Mouse (Mus musculus) limb, embryonic 13.5 days (tissue): Measurements from ENCODE around the gene Trpc4ap. TPM values are rescaled to one million over a fixed set of nuclear protein-coding genes. Genes with fewer than 3 reads are reported as not detected.
"Not testable (repeated sequence)": the region's sequence is repeated elsewhere in the genome, so short reads cannot be mapped to it uniquely, and the experiment has no call there.

Source experiments
- ATAC-seq: fragments of 200-750 bp; cut with Nextera tagmentation; 2 replicates; pipeline ENCODE4 v1.8.0; 2017; ENCODE audit warnings: low read depth, moderate number of reproducible peaks, moderate TSS enrichment; ENCODE audit not compliant: low FRiP score
- H3K27ac ChIP-seq: fragments of 300-500 bp; sonication (generic); 2 replicates; pipeline ENCODE4 v1.5.1; 2015; ENCODE audit warnings: inconsistent platforms, mild to moderate bottlenecking, moderate library complexity
- H3K27me3 ChIP-seq: fragments of 300-500 bp; sonication (generic); 2 replicates; pipeline ENCODE4 v1.6.1; 2015; ENCODE audit warnings: mild to moderate bottlenecking, inconsistent platforms
- H3K36me3 ChIP-seq: fragments of 300-500 bp; sonication (generic); 2 replicates; pipeline ENCODE4 v1.6.1; 2015; ENCODE audit warnings: inconsistent platforms, mild to moderate bottlenecking, moderate library complexity
- H3K4me1 ChIP-seq: fragments of 300-500 bp; sonication (generic); 2 replicates; pipeline ENCODE4 v1.6.1; 2015; ENCODE audit warnings: inconsistent platforms
- H3K4me2 ChIP-seq: fragments of 300-500 bp; sonication (generic); replicated peaks from 2 replicates; pipeline ENCODE4 v1.6.1; 2015; ENCODE audit warnings: inconsistent platforms, mild to moderate bottlenecking, moderate library complexity
- H3K4me3 ChIP-seq: fragments of 300-500 bp; sonication (generic); 2 replicates; pipeline ENCODE4 v1.5.1; 2015; ENCODE audit warnings: moderate library complexity, mild to moderate bottlenecking, inconsistent platforms
- H3K9ac ChIP-seq: fragments of 300-500 bp; sonication (generic); 2 replicates; pipeline ENCODE4 v1.6.1; 2015; ENCODE audit warnings: mild to moderate bottlenecking, inconsistent platforms
- H3K9me3 ChIP-seq: fragments of 300-500 bp; sonication (generic); 2 replicates; pipeline ENCODE4 v1.6.1; 2016; ENCODE audit warnings: inconsistent platforms
- WGBS: fragments of 180-500 bp; shearing (Covaris S2); methylation state at CpG from one replicate; pipeline ENCODE4 v1.1.7; 2015; 5-methylcytosine and 5-hydroxymethylcytosine counted together
- polyA plus RNA-seq: library from polyadenylated mRNA; unstranded; fragments of >200 nt; fragmentation: Nextera tagmentation; extraction: Ambion mirVana; gene quantifications from 2 replicates; pipeline ENCODE4 v1.2.1, GENCODE M21; 2015

Trpc4ap gene
- polyA plus RNA-seq, 1 experiment from 2014 or later = 160 TPM

DNA sequence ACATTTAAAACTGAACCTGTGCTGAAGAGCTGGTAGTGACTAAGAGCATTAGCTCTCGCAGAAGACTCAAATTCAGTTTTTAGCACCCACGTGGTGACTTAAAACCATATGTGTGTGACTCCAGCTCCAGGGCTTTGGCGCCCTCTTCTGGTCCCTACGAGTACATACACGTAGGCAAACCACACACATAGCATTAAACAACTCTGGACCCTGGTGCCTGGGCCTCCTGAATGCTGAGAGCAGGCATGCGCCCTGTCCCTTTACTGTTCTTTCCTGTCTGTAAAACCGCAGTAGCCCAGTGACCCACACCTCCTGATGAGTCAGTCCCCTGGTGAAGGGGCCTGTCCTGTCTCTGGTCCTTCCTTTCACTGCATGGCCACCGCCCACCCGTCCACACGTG, 67.5 kb downstream of the Trpc4ap start:
- H3K4me2 ChIP-seq = no peak overlapping the region
- peaks cover 6% of the 10 kb centered on the region; the same call in 1 of the 2 replicates for H3K9me3 ChIP-seq
- no peak overlapping the region for H3K27ac ChIP-seq
- no peak for ATAC-seq
- no peak overlapping the region for H3K4me3 ChIP-seq
- H3K27me3 ChIP-seq = peaks cover 72% of the 10 kb centered on the region
- H3K9ac ChIP-seq = no peak overlapping the region
- no peaks in the 10 kb centered on the region for H3K36me3 ChIP-seq
- peaks cover 10% of the 10 kb centered on the region for H3K4me1 ChIP-seq
- WGBS = 36% methylated on average over 10 of the region's 10 CpGs

- no peak for ATAC-seq
- Histone ChIP-seq H3K9ac (no peak overlapping the region), H3K4me3 (no peak overlapping the region), H3K4me1 (peaks cover 10% of the 10 kb centered on the region), H3K36me3 (no peaks in the 10 kb centered on the region), H3K27ac (no peak overlapping the region), H3K27me3 (peaks cover 64% of the 10 kb centered on the region), H3K4me2 (no peak overlapping the region), H3K9me3 (peaks cover 6% of the 10 kb centered on the region; the same call in 1 of the 2 replicates)
- WGBS = 89% methylated on average over 6 of the region's 6 CpGs
Observed at GRCm38 (mm10) chr2:155623996-155624395, 68.2 kb downstream of the Trpc4ap start.

- Histone ChIP-seq H3K9ac (no peak overlapping the region), H3K27me3 (peaks cover 52% of the 10 kb centered on the region), H3K9me3 (peaks cover 6% of the 10 kb centered on the region; the same call in 1 of the 2 replicates), H3K4me1 (0 out of 2 replicates have a peak, but pooled peaks cover 7% of the 10 kb centered on the region), H3K36me3 (no peaks in the 10 kb centered on the region), H3K4me2 (no peak overlapping the region), H3K4me3 (no peak overlapping the region), H3K27ac (no peak overlapping the region)
- ATAC-seq = no peak
- 29% methylated on average over 11 of the region's 11 CpGs for WGBS
Observed at GRCm38 (mm10) chr2:155622606-155623005, 69.6 kb downstream of the Trpc4ap start.

DNA sequence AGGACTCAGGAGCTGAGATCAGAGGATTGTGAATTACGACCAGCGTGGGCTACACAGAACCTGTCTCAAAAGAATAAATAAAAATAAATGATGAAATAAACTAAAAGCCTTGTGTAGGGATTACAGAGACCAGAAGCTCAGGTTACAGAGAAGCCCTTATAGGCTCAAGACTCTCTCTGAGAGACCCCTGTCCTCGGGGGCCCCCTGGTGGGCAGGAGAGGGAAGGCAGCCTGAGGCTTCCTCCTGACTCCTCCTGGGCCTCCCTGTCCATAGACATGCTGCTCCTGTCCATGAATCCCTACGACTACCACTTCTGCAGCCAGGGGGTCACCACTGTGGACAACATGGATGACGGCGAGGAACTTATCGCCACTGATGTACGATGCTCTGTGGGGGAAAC, 72.4 kb downstream of the Trpc4ap start:
- no peaks in the 10 kb centered on the region for H3K36me3 ChIP-seq
- peak; percentile 52; the same call in 1 of the 2 replicates for ATAC-seq
- no peak overlapping the region for H3K4me2 ChIP-seq
- 23% methylated on average over 8 of the region's 8 CpGs for WGBS
- peaks cover 5% of the 10 kb centered on the region; the same call in 1 of the 2 replicates for H3K9me3 ChIP-seq
- H3K27me3 ChIP-seq = peaks cover 27% of the 10 kb centered on the region
- H3K4me1 ChIP-seq = 0 out of 2 replicates have a peak, but pooled peaks cover 7% of the 10 kb centered on the region
- H3K9ac ChIP-seq = no peak overlapping the region
- no peak overlapping the region for H3K4me3 ChIP-seq
- H3K27ac ChIP-seq = no peak overlapping the region

DNA sequence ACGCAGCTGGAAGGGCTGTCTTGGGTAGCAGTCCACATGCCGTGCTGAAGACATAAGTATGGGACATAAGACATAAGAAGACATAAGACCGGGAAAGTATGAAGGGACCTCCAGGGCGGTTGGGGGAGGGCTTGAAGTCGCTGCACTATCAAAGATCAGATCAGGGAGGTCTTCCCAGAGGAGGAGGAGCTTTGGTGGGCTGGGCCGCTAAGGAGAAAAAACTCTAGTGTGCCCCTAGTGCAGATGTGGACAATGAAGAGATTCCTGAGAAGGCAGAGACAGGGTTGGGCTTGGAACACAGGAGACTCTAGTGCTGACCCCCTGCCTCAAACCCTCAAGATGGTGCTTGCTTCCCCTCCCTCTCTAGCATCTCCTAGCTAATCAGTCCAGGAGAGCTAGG, 75.2 kb downstream of the Trpc4ap start:
- ATAC-seq = no peak
- 56% methylated on average over 6 of the region's 6 CpGs for WGBS
- no peak overlapping the region for H3K27ac ChIP-seq
- no peaks in the 10 kb centered on the region for H3K36me3 ChIP-seq
- peaks cover 26% of the 10 kb centered on the region for H3K27me3 ChIP-seq
- no peak overlapping the region for H3K9ac ChIP-seq
- H3K4me1 ChIP-seq = peaks cover 16% of the 10 kb centered on the region
- H3K4me2 ChIP-seq = no peak overlapping the region
- no peaks in the 10 kb centered on the region for H3K9me3 ChIP-seq
- H3K4me3 ChIP-seq = no peak overlapping the region

DNA sequence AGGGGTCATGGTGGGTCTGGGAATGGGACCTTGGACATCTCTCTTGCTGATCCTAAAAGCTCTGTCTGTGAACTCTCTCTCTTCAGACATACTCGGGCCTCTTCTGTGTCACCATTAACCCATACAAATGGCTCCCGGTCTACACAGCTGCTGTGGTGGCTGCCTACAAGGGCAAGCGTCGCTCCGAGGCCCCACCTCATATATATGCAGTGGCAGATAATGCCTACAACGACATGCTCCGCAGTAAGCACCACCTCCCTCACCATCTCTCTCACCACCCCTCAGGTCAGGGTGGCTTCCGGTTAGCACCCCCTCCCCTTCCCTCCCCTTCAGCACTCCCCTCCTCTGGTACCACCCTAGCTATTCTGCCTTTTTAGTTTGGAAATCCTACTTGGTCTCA, 78.2 kb downstream of the Trpc4ap start:
- Histone ChIP-seq H3K4me2 (peak overlapping the region; percentile 63), H3K4me3 (peak overlapping the region; percentile 37)

GRCm38 (mm10) chr2:155613326-155613755, 78.8 kb downstream of the Trpc4ap start:
- WGBS = 3% methylated on average over 20 of the region's 20 CpGs
- Histone ChIP-seq H3K4me3 (peak overlapping the region; percentile 37), H3K4me2 (peak overlapping the region; percentile 63), H3K27ac (no peak overlapping the region), H3K4me1 (peaks cover 9% of the 10 kb centered on the region), H3K27me3 (peaks cover 18% of the 10 kb centered on the region), H3K36me3 (no peaks in the 10 kb centered on the region), H3K9me3 (no peaks in the 10 kb centered on the region), H3K9ac (peak overlapping the region; percentile 46; the same call in 1 of the 2 replicates)
- ATAC-seq = peak; percentile 88

More for the DNA sequence above, 78.2 kb downstream of the Trpc4ap start:
- H3K9me3 ChIP-seq = no peaks in the 10 kb centered on the region
- no peaks in the 10 kb centered on the region for H3K36me3 ChIP-seq
- peaks cover 18% of the 10 kb centered on the region for H3K27me3 ChIP-seq
- 62% methylated on average over 8 of the region's 8 CpGs for WGBS
- no peak overlapping the region for H3K9ac ChIP-seq
- H3K4me1 ChIP-seq = peaks cover 9% of the 10 kb centered on the region
- no peak overlapping the region for H3K27ac ChIP-seq
- no peak for ATAC-seq

DNA sequence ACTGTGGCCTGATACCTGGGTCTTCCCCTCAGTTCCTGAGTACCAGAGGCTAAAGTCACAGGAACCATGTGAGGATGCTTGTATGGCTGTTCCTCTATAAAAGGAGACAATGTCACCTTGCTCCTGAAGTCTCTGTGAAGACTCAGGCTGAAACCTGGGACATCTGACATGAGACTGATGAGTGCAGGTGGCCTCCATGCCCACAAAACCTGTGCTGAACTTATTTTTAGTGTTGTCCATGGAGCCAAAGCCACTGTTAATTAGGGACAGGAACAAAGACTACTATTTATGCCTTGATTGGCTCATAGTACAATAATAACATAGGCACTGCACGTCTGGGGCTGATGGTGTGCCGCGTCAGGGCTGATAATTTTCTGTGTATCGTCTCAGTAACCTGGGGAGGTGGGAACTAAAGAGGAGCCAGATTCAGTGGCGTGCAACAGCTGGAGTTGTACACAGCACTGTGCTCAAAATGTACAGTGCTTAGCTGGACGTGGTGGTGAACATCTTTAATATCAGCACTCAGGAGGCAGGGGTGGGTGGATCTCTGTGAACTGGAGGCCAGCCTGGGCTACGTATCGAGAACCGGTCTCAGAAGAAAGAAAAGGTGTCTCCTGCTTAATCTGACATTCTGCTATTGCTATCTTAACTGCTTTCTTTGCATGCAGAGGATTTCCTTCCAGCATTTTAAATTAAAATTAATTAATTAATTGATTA, 80.2 kb downstream of the Trpc4ap start:
- H3K9me3 ChIP-seq = no peaks in the 10 kb centered on the region
- H3K9ac ChIP-seq = no peak overlapping the region
- WGBS = 77% methylated on average over 9 of the region's 9 CpGs
- H3K4me2 ChIP-seq = no peak overlapping the region
- H3K27me3 ChIP-seq = peaks cover 14% of the 10 kb centered on the region
- no peak overlapping the region for H3K27ac ChIP-seq
- H3K4me1 ChIP-seq = peaks cover 9% of the 10 kb centered on the region
- H3K36me3 ChIP-seq = no peaks in the 10 kb centered on the region
- no peak for ATAC-seq
- no peak overlapping the region for H3K4me3 ChIP-seq

DNA sequence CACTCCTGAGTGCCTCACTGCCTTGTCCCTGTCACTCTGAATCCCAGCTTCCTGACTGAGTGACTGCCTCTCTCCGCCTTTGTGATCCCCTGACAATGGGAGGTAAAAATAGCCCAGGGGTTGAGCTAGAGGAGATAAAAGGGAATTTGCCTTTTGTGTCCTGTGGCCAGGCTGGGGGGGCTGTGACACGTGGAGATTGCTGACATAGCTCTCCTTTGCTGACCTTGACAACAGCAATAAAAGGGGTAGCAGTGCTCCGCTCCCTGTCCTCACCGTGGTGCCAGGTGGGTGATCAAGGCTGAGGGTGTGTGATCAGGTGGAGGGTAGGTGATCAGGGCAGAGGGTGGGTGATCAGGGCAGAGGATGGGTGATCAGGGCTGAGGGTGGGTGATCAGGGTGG, 81.2 kb downstream of the Trpc4ap start, which contains the start of gene Myh7b:
TSS of gene Myh7b (plus strand) at position 235 of the 400 bp plus-strand sequence.
- ATAC-seq = no peak
- no peak within 1 kb of the TSS for H3K27ac ChIP-seq
- no peaks in the 10 kb centered on the region for H3K9me3 ChIP-seq
- H3K4me3 ChIP-seq = no peak within 1 kb of the TSS
- no peak within 1 kb of the TSS for H3K9ac ChIP-seq
- peaks cover 14% of the 10 kb centered on the region for H3K27me3 ChIP-seq
- 43% methylated on average over 4 of the region's 4 CpGs for WGBS
- H3K4me1 ChIP-seq = peaks cover 9% of the 10 kb centered on the region
- H3K4me2 ChIP-seq = no peak within 1 kb of the TSS
- no peaks in the 10 kb centered on the region for H3K36me3 ChIP-seq

DNA sequence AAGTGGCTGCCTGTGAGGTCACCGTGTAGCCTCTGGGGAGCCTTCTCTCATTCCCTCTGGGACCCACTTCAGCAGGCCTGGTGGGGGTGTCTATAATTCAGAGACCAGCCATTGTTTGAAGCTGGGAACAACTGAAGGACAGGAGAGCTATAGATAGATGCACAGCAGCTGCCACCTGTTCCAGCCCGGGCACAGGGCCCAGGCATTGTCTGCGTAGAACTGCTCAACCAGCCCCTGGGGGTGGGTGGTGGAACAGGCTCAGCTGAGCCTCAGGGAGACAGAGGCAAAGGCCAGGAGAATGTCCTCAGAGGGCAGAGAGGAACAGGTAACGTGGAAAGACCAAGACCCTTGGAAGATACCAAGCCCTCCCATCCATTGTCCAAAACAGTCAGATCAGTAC, 85.8 kb downstream of the Trpc4ap start:
- Histone ChIP-seq H3K27ac (no peak overlapping the region), H3K4me2 (no peak overlapping the region), H3K4me3 (no peak overlapping the region), H3K36me3 (no peaks in the 10 kb centered on the region), H3K9ac (no peak overlapping the region), H3K9me3 (no peaks in the 10 kb centered on the region), H3K27me3 (no peaks in the 10 kb centered on the region; the same call in 1 of the 2 replicates), H3K4me1 (peaks cover 6% of the 10 kb centered on the region)
- ATAC-seq = peak; percentile 46; the same call in 1 of the 2 replicates
- 85% methylated on average over 4 of the region's 4 CpGs for WGBS

- not testable (repeated sequence) for H3K27me3 ChIP-seq, ATAC-seq, H3K9ac ChIP-seq, H3K4me2 ChIP-seq, H3K4me3 ChIP-seq, H3K36me3 ChIP-seq, H3K9me3 ChIP-seq, H3K4me1 ChIP-seq, H3K27ac ChIP-seq
- 67% methylated on average over 4 of the region's 4 CpGs for WGBS
Observed at GRCm38 (mm10) chr2:155605236-155605589, 87.0 kb downstream of the Trpc4ap start.

- H3K9ac ChIP-seq = 0 out of 2 replicates have a peak overlapping the region, but pooled peaks have one; percentile 31
- no peak overlapping the region for H3K4me3 ChIP-seq
- no peaks in the 10 kb centered on the region for H3K9me3 ChIP-seq
- 32% methylated on average over 10 of the region's 10 CpGs for WGBS
- no peaks in the 10 kb centered on the region for H3K36me3 ChIP-seq
- H3K27ac ChIP-seq = no peak overlapping the region
- no peak overlapping the region for H3K4me2 ChIP-seq
- no peaks in the 10 kb centered on the region for H3K27me3 ChIP-seq
- H3K4me1 ChIP-seq = peaks cover 6% of the 10 kb centered on the region
- no peak for ATAC-seq
Observed at GRCm38 (mm10) chr2:155604560-155605235, 87.5 kb downstream of the Trpc4ap start.
